Mouse (Mus musculus) heart, adult 11 months (tissue): ENCODE measurements at regions not wholly inside any gene's neighbourhood (a gene's known extent, or its start where the extent isn't known, plus 50 kb on each side); places are given as distances from the start of the nearest gene placed in this dataset.
A peak's percentile ranks its signal among the peaks of the same experiment; 100 is the strongest.

Experiments
- DNase-seq: peaks from one replicate; pipeline ENCODE4 v3.0.0; 2022

DNA sequence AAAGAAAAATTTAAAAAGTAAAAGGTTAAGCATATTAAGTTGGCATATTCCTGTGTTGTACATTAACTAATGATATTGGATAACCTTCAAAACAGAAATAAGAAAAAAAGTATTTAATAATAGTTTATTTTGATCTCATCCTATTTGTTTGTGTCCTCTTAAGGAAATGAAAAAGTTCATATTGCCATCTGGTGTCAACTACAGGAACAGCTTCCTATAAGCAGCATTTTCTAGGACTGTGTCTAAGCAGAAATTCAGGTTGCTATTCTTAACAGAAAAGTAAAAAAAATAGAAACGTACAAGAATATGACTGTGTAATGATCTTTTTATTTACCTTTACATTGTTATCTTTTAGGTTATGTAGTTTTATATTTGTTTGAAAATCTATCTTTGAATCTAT is 313.4 kb upstream of the G6pd2 start:
- no peak for DNase-seq

DNA sequence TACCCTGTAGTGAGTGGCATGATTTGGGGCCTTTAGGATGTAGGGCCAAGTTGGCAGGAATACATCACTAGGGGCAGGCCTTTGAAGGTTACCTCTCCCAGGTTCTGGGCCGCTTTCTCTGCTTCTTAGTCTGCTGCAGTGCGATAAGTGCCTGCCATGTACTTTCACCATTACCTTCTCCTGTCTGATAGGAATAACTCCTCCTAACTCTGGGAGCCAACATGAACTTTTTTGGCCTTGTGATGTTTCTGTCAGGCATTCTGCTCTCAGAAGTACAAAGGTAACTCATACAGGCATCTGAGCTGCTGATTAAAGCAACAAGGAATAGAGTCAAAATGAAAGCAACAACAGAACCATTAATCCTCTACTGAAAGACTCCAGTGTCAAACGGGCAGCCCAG is 301.2 kb upstream of the G6pd2 start:
- DNase-seq, result peak; percentile 71

DNA sequence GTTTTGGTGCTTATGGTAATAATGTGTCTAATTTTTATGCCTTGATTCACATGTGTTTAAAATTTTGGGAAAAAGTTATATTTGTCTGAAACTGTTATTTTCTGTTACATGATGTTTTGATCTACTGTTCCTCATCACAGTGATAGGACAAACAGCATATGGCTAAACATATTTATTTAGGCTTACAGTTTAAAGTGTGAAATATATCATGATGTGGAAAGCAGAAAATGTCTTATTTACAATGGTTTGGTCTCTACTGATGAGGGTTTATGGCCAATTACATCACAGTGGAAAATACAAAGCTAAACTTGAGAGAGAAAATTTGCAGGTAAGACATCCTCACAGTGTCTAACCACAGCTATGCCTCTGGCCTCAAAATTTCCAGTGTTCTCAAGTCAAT is 268.1 kb upstream of the G6pd2 start:
- no peak for DNase-seq

DNA sequence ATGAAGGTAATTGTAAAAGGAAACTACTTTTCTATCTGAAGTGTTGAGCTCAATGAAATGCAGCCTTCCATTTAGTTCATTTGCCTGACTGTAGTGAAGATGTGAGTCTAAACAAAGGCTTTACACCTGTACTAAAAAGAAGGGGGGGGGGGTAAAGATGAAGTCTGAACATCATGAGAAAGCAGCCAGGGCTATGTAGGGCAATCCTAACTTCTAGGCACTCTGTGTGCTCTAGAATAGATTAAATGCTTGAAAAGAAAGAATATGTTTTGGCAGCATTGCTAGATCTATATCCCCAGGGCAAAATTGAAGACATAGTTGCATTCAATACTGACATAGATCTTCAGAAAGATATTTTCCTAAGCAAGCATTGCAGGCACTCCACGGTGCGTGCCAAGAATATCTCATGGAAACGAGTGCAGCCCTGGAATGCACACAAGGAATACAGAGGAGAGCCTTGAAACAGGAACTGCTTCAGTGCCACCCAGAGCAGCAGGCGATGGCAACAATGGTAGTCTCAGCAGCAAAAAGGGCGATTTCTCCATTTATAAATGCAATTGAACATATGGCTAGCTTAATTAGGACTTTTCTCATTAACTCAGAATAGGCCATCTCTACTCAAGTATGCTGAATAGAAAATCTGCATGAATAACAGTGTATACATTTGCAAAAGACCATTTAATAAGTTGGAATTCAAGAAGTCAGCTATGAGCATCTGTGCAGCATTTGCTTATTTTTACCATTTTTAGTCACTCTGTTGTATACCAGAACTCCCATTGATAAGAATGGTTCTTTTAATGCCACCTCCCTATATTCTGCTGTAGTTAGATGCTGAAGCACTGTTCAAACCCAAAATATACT is 261.8 kb upstream of the G6pd2 start:
- DNase-seq, result no peak

DNA sequence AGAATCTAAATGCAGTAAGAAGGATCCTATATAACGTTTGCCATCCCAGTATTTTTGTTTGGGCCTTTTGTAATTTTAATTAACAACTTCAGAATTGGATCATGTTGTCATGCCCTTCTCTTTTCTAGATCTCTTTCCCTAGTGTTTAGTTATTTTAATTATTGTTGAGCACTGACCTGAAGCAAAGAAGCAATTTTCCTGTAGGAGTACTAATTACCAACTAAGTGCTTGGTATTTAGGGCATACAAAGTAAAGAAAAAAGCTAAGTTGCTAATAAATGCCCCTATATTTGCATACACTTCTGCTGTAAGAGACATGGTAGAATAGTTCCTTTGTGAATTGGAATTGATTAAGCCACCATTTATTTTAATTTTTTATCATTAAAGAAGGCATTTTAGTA is 255.1 kb upstream of the G6pd2 start:
- no peak for DNase-seq
